Mouse (Mus musculus) neural tube, embryonic 11.5 days (tissue): ENCODE results near the gene Vav1. TPM values are rescaled to one million over a fixed set of nuclear protein-coding genes. Genes with fewer than 3 reads are reported as not detected.

Experiments used
- ATAC-seq: fragments of 200-750 bp; cut with Nextera tagmentation; 2 replicates; pipeline ENCODE4 v1.8.0; 2017; ENCODE audit warnings: moderate number of reproducible peaks, mild to moderate bottlenecking, moderate TSS enrichment, moderate library complexity; ENCODE audit not compliant: insufficient read depth, low FRiP score, low TSS enrichment
- DNase-seq: peaks from one replicate; pipeline ENCODE4 v3.0.0-alpha.2; 2015; ENCODE audit warnings: low spot score
- H3K27ac ChIP-seq: fragments of 300-500 bp; sonication (generic); 2 replicates; pipeline ENCODE4 v1.5.1; 2014; ENCODE audit warnings: low read depth, mild to moderate bottlenecking, low read length
- H3K27me3 ChIP-seq: fragments of 300-500 bp; sonication (generic); 2 replicates; pipeline ENCODE4 v1.6.1; 2014; ENCODE audit warnings: mild to moderate bottlenecking, low read length, mixed read lengths; ENCODE audit not compliant: control insufficient read depth, insufficient read depth
- H3K36me3 ChIP-seq: fragments of 300-500 bp; sonication (generic); 2 replicates; pipeline ENCODE4 v1.6.1; 2014; ENCODE audit warnings: mild to moderate bottlenecking, low read length, moderate library complexity, mixed read lengths; ENCODE audit not compliant: control insufficient read depth, insufficient read depth
- H3K4me1 ChIP-seq: fragments of 300-500 bp; sonication (generic); 2 replicates; pipeline ENCODE4 v1.6.1; 2014; ENCODE audit warnings: low read length, mixed read lengths; ENCODE audit not compliant: control insufficient read depth, insufficient read depth
- H3K4me2 ChIP-seq: fragments of 300-500 bp; sonication (generic); 2 replicates; pipeline ENCODE4 v1.6.1; 2014; ENCODE audit warnings: low read depth, mild to moderate bottlenecking, moderate library complexity
- H3K4me3 ChIP-seq: fragments of 300-500 bp; sonication (generic); 2 replicates; pipeline ENCODE4 v1.5.1; 2014; ENCODE audit warnings: low read depth, low read length
- H3K9ac ChIP-seq: fragments of 300-500 bp; sonication (generic); 2 replicates; pipeline ENCODE4 v1.6.1; 2014; ENCODE audit warnings: mild to moderate bottlenecking, low read length
- H3K9me3 ChIP-seq: fragments of 300-500 bp; sonication (generic); 2 replicates; pipeline ENCODE4 v1.6.1; 2016; ENCODE audit warnings: low read length; ENCODE audit not compliant: control insufficient read depth
- WGBS: fragments of 180-500 bp; shearing (Covaris S2); extraction: QIAGEN DNeasy Blood & Tissue Kit; methylation state at CpG from one replicate; pipeline ENCODE4 v1.1.7; 2014; 5-methylcytosine and 5-hydroxymethylcytosine counted together
- polyA plus RNA-seq: library from polyadenylated mRNA; unstranded; fragments of >200 nt; fragmentation: Nextera tagmentation; extraction: Ambion mirVana; gene quantifications from 2 replicates; pipeline ENCODE4 v1.2.1, GENCODE M21; 2014

The Vav1 gene
- polyA plus RNA-seq, 1 experiment from 2014 or later: 1.9 TPM

GRCm38 (mm10) chr17:57260351-57260750, 18.5 kb upstream of the Vav1 start:
- no peak for ATAC-seq
- H3K4me3 ChIP-seq: no peak overlapping the region
- H3K9ac ChIP-seq: no peak overlapping the region
- peaks cover 12% of the 10 kb centered on the region for H3K36me3 ChIP-seq
- no peak overlapping the region for H3K27ac ChIP-seq
- DNase-seq: no peak
- WGBS: 92% methylated on average over 9 of the region's 9 CpGs
- H3K27me3 ChIP-seq: no peaks in the 10 kb centered on the region
- no peaks in the 10 kb centered on the region for H3K4me1 ChIP-seq
- H3K9me3 ChIP-seq: no peaks in the 10 kb centered on the region
- no peak overlapping the region for H3K4me2 ChIP-seq

GRCm38 (mm10) chr17:57261286-57261685, 17.6 kb upstream of the Vav1 start:
- H3K4me1 ChIP-seq: no peaks in the 10 kb centered on the region
- ATAC-seq (no peak), DNase-seq (no peak)
- 93% methylated on average over 4 of the region's 4 CpGs for WGBS
- no peaks in the 10 kb centered on the region for H3K9me3 ChIP-seq
- peaks cover 12% of the 10 kb centered on the region for H3K36me3 ChIP-seq
- no peak overlapping the region for H3K4me2 ChIP-seq
- H3K27ac ChIP-seq: no peak overlapping the region
- H3K9ac ChIP-seq: no peak overlapping the region
- no peak overlapping the region for H3K4me3 ChIP-seq
- H3K27me3 ChIP-seq: no peaks in the 10 kb centered on the region

DNA sequence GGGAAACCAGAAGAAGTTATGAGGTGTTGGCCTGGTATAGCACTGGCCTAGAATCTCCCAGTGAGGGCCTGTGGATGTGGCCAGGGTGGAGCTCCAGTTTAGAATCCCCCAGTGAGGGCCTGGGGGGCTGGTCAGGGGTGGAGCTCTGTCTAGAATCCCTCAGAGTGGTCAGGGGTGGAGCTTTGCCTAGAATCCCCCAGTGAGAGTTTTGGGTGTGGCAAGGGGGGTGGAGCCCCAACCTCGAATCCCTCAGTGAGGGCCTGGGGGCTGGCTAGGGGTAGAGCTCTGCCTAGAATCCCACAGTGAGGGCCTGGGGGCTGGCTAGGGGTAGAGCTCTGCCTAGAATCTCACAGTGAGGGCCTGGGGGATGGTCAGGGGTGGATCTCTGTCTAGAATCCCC, 17.1 kb upstream of the Vav1 start:
- DNase-seq (no peak), ATAC-seq (no peak)
- Histone ChIP-seq H3K4me2 (no peak overlapping the region), H3K9me3 (no peaks in the 10 kb centered on the region), H3K27me3 (no peaks in the 10 kb centered on the region), H3K27ac (no peak overlapping the region), H3K36me3 (peaks cover 12% of the 10 kb centered on the region), H3K4me3 (no peak overlapping the region), H3K9ac (no peak overlapping the region), H3K4me1 (no peaks in the 10 kb centered on the region)
- 33% methylated on average over 1 of the region's 1 CpGs for WGBS

GRCm38 (mm10) chr17:57262901-57263550, 15.9 kb upstream of the Vav1 start:
- 93% methylated on average over 17 of the region's 17 CpGs for WGBS
- no peaks in the 10 kb centered on the region for H3K27me3 ChIP-seq
- no peaks in the 10 kb centered on the region for H3K4me1 ChIP-seq
- DNase-seq: no peak
- no peak overlapping the region for H3K27ac ChIP-seq
- no peak for ATAC-seq
- H3K9me3 ChIP-seq: no peaks in the 10 kb centered on the region
- no peak overlapping the region for H3K4me2 ChIP-seq
- H3K4me3 ChIP-seq: no peak overlapping the region
- H3K9ac ChIP-seq: no peak overlapping the region
- H3K36me3 ChIP-seq: peaks cover 12% of the 10 kb centered on the region

DNA sequence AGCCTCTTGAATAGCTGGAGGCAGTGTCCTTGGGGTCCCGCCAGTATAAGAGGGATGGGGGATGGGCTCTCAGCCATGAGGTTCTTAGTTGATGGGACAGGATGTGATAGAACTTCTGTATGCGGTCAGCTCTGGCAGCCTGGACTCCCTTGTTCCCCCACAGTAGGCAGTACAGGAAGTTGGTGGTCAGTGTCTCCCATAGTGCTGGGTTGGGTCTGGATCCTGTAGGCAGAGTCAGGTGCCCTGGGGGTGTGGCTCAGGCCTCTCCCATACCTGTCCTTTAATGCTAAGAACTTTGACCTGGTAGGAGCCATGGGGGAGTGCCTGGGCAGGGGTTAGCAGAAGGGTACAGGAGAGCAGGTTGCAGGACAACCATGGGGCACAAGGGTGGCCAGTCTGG, 14.7 kb upstream of the Vav1 start:
- no peak overlapping the region for H3K4me2 ChIP-seq
- H3K36me3 ChIP-seq: peaks cover 9% of the 10 kb centered on the region
- DNase-seq (no peak), ATAC-seq (no peak)
- H3K9ac ChIP-seq: no peak overlapping the region
- no peak overlapping the region for H3K4me3 ChIP-seq
- no peaks in the 10 kb centered on the region for H3K4me1 ChIP-seq
- H3K27ac ChIP-seq: no peak overlapping the region
- H3K9me3 ChIP-seq: no peaks in the 10 kb centered on the region
- H3K27me3 ChIP-seq: no peaks in the 10 kb centered on the region
- WGBS: 82% methylated on average over 2 of the region's 2 CpGs

GRCm38 (mm10) chr17:57264972-57265945, 13.6 kb upstream of the Vav1 start:
- no peaks in the 10 kb centered on the region for H3K27me3 ChIP-seq
- H3K4me3 ChIP-seq: no peak overlapping the region
- H3K9ac ChIP-seq: no peak overlapping the region
- WGBS: 26% methylated on average over 21 of the region's 22 CpGs
- ATAC-seq (peak; percentile 28; the same call in 1 of the 2 replicates), DNase-seq (no peak)
- H3K4me1 ChIP-seq: no peaks in the 10 kb centered on the region
- H3K36me3 ChIP-seq: peaks cover 9% of the 10 kb centered on the region
- no peak overlapping the region for H3K4me2 ChIP-seq
- H3K9me3 ChIP-seq: no peaks in the 10 kb centered on the region
- no peak overlapping the region for H3K27ac ChIP-seq

DNA sequence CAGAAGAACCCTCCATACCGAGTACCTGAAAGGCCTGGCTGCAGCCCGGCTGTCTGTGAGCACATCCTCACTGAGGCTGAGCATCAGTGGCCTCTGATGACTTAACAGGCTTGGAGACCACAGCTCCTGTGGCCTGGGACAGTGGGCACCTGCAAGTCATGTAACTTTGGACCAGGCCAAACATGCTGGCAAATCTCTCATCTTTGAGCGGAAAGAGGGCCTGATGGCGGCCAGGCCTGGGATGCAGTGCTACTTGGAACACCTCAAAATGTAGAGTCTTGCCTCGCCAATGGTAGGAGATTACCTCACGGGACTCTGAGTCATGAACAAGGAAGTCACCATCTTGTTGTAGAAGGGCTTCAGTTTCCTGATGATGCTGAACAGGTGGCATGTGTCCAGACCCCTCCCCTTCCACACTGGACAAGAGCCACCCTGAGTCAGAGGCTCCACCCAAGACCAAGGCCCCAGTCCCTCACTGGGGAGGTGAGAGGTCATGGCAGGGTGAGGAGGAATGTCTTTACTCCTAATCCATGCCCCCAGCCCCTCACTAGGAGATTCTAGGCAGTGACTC, 11.3 kb upstream of the Vav1 start:
- no peak overlapping the region for H3K4me2 ChIP-seq
- H3K9ac ChIP-seq: no peak overlapping the region
- H3K9me3 ChIP-seq: no peaks in the 10 kb centered on the region
- H3K4me3 ChIP-seq: no peak overlapping the region
- no peaks in the 10 kb centered on the region for H3K27me3 ChIP-seq
- no peak overlapping the region for H3K27ac ChIP-seq
- H3K4me1 ChIP-seq: no peaks in the 10 kb centered on the region
- peaks cover 2% of the 10 kb centered on the region; the same call in 1 of the 2 replicates for H3K36me3 ChIP-seq
- DNase-seq (no peak), ATAC-seq (no peak)
- WGBS: 90% methylated on average over 6 of the region's 6 CpGs

DNA sequence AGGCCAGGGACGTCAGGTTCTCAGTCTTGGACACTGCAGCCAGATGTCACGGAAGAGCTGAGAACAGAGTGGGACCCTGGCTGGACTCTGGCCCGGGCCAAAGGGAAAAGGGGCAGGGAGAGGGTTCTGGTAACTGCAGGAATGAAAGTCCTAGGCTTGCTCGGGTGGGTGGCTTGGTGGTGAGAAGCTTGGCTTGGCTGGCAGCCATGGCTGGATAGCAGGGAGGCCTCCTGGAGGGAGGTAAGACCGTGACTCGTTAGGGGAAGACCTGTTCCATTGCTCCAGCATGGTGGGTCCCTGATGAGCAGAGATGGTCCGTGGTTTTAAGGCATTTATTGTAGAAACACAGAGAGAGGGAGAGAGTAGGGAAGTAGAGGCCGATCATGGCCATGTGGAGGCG, 7.6 kb upstream of the Vav1 start:
- no peak overlapping the region for H3K9ac ChIP-seq
- no peak for DNase-seq
- no peaks in the 10 kb centered on the region for H3K36me3 ChIP-seq
- no peak overlapping the region for H3K27ac ChIP-seq
- H3K4me1 ChIP-seq: 0 out of 2 replicates have a peak, but pooled peaks cover 5% of the 10 kb centered on the region
- ATAC-seq: no peak
- H3K4me2 ChIP-seq: no peak overlapping the region
- H3K9me3 ChIP-seq: no peaks in the 10 kb centered on the region
- 68% methylated on average over 9 of the region's 9 CpGs for WGBS
- no peak overlapping the region for H3K4me3 ChIP-seq
- peaks cover 28% of the 10 kb centered on the region for H3K27me3 ChIP-seq
